Mouse (Mus musculus) E14TG2a.4 (cell line): ENCODE measurements around the gene Pga5.

Source experiments
- H3K27me3 ChIP-seq: 2 replicates; pipeline ENCODE4 v1.6.1; 2014; ENCODE audit warnings: low read length, control low read depth; ENCODE audit not compliant: insufficient read depth
- H3K36me3 ChIP-seq: 2 replicates; pipeline ENCODE4 v1.6.1; 2014; ENCODE audit warnings: low read length, control low read depth; ENCODE audit not compliant: insufficient read depth
- H3K4me1 ChIP-seq: replicated peaks from 2 replicates; pipeline ENCODE4 v1.6.1; 2014; ENCODE audit warnings: low read depth, low read length, control low read depth
- H3K4me3 ChIP-seq: replicated peaks from 2 replicates; pipeline ENCODE4 v1.5.1; 2014; ENCODE audit warnings: mild to moderate bottlenecking, low read length
- H3K9me3 ChIP-seq: 2 replicates; pipeline ENCODE4 v1.6.1; 2014; ENCODE audit warnings: low read length, control low read depth
- CTCF ChIP-seq: conservative IDR thresholded peaks from 2 replicates; pipeline ENCODE4 v1.5.1; 2014; ENCODE audit warnings: low read length
- NANOG ChIP-seq: IDR thresholded peaks from 2 replicates; pipeline ENCODE4 v1.6.1; 2014; ENCODE audit warnings: borderline replicate concordance, low read length, mixed read lengths
- POU5F1 ChIP-seq: IDR thresholded peaks from 2 replicates; pipeline ENCODE4 v1.6.1; 2014; ENCODE audit warnings: low read length, borderline replicate concordance

Pga5 gene

GRCm38 (mm10) chr19:10640589-10641378 lies 37.1 kb downstream of the Pga5 start:
- Histone ChIP-seq H3K9me3 (no peaks in the 10 kb centered on the region), H3K36me3 (no peaks in the 10 kb centered on the region), H3K27me3 (peaks cover 64% of the 10 kb centered on the region), H3K4me3 (no peak overlapping the region), H3K4me1 (peaks cover 13% of the 10 kb centered on the region)
- no peak for TF ChIP-seq NANOG
- TF ChIP-seq POU5F1: no peak
- no peak for TF ChIP-seq CTCF

- no peak overlapping the region for H3K4me3 ChIP-seq
- H3K27me3 ChIP-seq: peaks cover 68% of the 10 kb centered on the region
- H3K9me3 ChIP-seq: no peaks in the 10 kb centered on the region
- TF ChIP-seq NANOG (no peak), POU5F1 (no peak), CTCF (no peak)
- H3K4me1 ChIP-seq: peaks cover 18% of the 10 kb centered on the region
- no peaks in the 10 kb centered on the region for H3K36me3 ChIP-seq
Observed at GRCm38 (mm10) chr19:10640080-10640479, 37.8 kb downstream of the Pga5 start.

DNA sequence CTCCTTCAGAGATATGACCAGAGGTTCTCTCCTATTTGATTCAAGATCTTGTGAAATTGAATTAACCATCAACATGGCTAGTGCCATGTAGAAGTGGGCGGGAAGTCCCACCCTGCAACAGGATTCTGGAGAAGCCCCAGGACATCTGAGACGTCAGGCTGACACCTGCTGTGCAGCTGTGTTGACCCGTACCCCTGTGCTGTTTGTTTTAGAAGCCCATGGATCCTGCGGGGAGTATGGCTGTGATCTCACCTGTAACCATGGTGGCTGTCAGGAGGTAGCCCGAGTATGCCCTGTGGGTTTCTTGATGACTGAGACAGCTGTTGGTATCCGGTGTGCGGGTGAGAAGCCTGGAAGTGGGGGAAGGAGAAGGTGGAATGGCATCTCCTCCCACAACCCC lies 40.0 kb downstream of the Pga5 start:
- no peaks in the 10 kb centered on the region for H3K9me3 ChIP-seq
- H3K36me3 ChIP-seq: no peaks in the 10 kb centered on the region
- no peak overlapping the region for H3K4me3 ChIP-seq
- H3K27me3 ChIP-seq: peaks cover 71% of the 10 kb centered on the region
- peaks cover 26% of the 10 kb centered on the region for H3K4me1 ChIP-seq
- no peak for TF ChIP-seq POU5F1
- TF ChIP-seq NANOG: no peak
- TF ChIP-seq CTCF: no peak

DNA sequence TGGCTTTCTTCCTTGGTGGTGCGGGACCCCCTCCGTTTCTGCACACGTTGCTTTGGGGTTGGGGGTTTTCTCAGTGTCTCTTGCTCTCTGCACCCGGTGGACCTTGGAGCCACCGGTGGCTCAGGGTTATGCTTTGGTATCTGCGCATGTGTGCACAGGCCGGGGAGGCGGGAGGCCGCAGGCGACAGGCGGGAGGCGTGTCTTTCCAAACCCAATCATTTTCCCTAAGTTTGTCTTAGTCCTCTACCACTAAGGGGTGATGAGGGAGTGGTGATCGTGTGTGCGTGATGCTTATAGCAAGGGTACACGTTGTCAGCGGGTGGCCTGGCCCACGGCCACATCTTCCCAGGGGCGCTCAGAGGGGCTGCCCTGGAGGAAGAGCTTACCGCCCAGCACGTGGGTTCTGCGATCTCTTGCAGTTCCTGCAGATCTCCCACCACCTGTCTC lies 43.0 kb downstream of the Pga5 start:
- peak overlapping the region; percentile 75 for H3K4me3 ChIP-seq
- no peak for TF ChIP-seq POU5F1
- no peak for TF ChIP-seq NANOG
- no peak for TF ChIP-seq CTCF

GRCm38 (mm10) chr19:10634106-10634871 lies 43.6 kb downstream of the Pga5 start, which contains the start of gene Vwce:
TSS of gene Vwce (plus strand) at chr19:10634213.
- peaks cover 26% of the 10 kb centered on the region for H3K36me3 ChIP-seq
- TF ChIP-seq CTCF (no peak), NANOG (no peak), POU5F1 (no peak)

More for the DNA sequence above, 43.0 kb downstream of the Pga5 start:
- peaks cover 51% of the 10 kb centered on the region for H3K27me3 ChIP-seq
- peaks cover 26% of the 10 kb centered on the region for H3K4me1 ChIP-seq
- H3K36me3 ChIP-seq: peaks cover 20% of the 10 kb centered on the region
- no peaks in the 10 kb centered on the region for H3K9me3 ChIP-seq

More at GRCm38 (mm10) chr19:10634106-10634871, 43.6 kb downstream of the Pga5 start, which contains the start of gene Vwce:
- Histone ChIP-seq H3K9me3 (no peaks in the 10 kb centered on the region), H3K4me3 (peak within 1 kb of the TSS; percentile 75), H3K4me1 (peaks cover 26% of the 10 kb centered on the region), H3K27me3 (peaks cover 51% of the 10 kb centered on the region)
